Mouse (Mus musculus) olfactory bulb, adult 2 months (tissue): ENCODE data around the gene Unc13d.

ENCODE experiments used
- CTCF ChIP-seq: fragments of 200-500 bp; IDR thresholded peaks from 2 replicates; pipeline ENCODE4 v1.5.1; 2012; ENCODE audit warnings: low read depth, mild to moderate bottlenecking, low read length, moderate library complexity; ENCODE audit not compliant: insufficient read depth
- POLR2A ChIP-seq: fragments of 200-500 bp; IDR thresholded peaks from 2 replicates; pipeline ENCODE4 v1.6.1; 2012; ENCODE audit warnings: mild to moderate bottlenecking, low read depth, low read length, moderate library complexity; ENCODE audit not compliant: insufficient read depth

- no peak for TF ChIP-seq CTCF
- TF ChIP-seq POLR2A, result no peak
Observed at GRCm38 (mm10) chr11:116042372-116043138, 35.2 kb downstream of the Unc13d start.
